Mouse (Mus musculus): ENCODE data around the gene Tmem132a.

Gene Tmem132a

DNA sequence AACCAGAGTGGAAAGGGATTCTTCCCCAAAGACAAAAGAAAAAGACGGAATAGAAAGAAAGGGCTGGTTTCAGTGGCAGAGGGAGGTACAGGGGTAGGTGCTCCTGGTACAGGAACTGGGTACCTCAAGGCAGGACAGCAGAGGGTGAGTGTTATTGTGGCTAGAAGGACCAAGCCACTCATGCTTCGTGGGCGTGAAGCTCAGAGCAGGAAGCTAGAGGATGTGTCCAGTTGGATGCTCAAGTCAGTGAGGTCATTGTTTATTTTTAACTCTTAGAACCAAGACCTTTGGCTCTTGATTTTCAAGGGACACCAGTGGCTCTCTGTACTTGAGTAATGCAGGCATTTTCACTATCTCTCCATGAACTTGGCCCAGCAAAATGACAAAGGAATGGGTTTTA is 37.7 kb downstream of the Tmem132a start:
- DNase-seq (ENCODE audit: low read depth, low spot score): peak; percentile 35

DNA sequence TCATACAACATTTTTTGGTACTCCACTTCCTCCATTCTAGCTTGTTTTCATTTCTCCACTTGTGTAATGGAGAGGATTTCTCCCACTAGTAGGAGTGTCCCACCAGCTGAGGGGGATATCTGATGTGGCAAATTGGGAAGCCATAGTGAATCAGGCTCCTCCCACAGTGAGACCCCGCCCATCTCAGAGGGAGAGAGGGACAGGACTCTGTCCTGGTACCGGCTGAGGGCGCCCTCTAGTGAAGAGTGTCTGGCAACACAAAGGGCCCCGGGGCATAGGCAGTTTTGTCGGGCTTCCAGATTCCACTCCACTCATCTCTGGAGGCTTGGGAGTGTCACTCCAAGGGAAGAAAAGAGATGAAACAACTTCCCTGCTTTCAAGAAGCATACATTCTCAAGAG is 38.3 kb downstream of the Tmem132a start:
- DNase-seq (ENCODE audit: low read depth, low spot score): peak; percentile 62

DNA sequence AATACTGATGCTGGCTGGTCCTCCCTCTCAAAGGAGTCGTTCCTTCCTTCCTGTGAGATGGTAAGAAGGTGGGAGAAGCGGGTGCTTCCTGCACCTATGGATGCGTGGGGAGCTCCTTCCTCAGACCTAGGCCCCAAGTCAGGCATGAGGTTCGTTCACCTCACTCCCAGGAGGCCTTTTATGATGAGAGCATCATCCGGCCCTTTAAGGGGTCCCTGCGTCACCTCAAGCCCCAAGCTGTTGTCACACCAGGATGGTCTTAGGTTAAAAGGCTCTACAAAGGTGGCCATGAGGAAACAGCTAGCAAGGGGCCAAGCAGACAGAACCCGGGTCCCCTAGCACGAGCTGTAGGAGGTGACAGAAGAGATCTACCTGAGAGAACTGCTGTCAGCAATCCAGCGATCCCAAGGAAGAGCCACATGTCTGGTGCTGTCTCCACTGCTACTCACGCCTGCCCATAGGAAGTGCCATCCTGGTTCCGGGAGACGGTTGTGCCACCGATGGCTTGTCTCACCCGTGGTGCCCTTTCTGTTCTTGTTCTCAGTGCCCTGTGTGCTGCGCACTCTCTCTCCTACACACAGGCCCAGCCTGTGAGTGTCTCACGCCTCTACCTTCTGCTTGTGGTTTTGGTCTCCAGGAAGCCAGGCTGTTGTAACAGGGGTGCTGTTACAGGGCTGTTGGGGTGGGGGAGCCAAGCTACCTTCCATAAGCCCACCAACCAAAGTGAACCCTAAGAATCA is 40.1 kb downstream of the Tmem132a start, which contains the start of gene Cd6:
TSS of gene Cd6 (minus strand) at position 623 of the 740 bp plus-strand sequence.
- DNase-seq (ENCODE audit: low read depth, low spot score): no peak

GRCm38 (mm10) chr19:10828321-10828720 is 41.4 kb downstream of the Tmem132a start:
- no peak for DNase-seq (ENCODE audit: low read depth, low spot score)

DNA sequence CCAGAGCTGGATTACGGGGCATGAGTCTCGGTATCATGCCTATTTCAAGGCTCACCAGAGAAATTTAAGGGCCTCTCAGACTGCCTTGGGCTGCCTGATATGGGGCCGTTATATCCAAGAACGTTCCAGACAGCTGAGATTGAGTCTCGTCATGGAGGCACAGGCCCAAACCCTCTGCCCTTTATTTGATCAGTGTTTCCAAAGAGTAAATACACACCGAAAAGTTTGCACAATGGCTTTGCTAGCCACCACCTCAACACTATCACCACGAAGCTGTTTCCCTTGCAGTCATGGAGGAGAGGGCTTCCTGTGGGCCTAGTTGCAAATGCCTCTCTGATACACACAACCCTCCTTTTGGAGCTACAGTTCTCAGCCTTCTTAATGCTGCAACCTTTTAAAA is 45.7 kb downstream of the Tmem132a start:
- DNase-seq (ENCODE audit: low read depth, low spot score): no peak

DNA sequence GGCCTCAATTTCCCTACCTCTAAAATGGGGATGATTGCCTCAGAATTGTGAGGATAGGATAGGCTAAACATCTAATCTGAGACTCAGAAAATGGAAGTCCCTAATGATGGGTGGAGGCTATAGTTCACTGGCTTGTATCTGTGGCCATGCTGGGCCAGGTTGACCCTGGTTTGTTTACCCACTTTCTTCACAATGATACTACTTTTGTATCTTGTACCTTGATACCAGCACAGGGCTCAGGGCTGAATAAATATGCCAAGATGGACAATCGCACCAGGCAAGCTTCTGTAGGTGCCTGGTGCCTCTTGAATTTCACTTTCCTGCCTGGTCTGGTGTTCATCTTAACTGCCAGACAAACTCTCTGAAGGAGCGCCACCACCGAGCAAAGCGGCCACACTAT is 47.2 kb downstream of the Tmem132a start:
- no peak for DNase-seq (ENCODE audit: low read depth, low spot score)

- no peak for DNase-seq (ENCODE audit: low read depth, low spot score)
Observed at GRCm38 (mm10) chr19:10821319-10821718, 48.4 kb downstream of the Tmem132a start.

DNA sequence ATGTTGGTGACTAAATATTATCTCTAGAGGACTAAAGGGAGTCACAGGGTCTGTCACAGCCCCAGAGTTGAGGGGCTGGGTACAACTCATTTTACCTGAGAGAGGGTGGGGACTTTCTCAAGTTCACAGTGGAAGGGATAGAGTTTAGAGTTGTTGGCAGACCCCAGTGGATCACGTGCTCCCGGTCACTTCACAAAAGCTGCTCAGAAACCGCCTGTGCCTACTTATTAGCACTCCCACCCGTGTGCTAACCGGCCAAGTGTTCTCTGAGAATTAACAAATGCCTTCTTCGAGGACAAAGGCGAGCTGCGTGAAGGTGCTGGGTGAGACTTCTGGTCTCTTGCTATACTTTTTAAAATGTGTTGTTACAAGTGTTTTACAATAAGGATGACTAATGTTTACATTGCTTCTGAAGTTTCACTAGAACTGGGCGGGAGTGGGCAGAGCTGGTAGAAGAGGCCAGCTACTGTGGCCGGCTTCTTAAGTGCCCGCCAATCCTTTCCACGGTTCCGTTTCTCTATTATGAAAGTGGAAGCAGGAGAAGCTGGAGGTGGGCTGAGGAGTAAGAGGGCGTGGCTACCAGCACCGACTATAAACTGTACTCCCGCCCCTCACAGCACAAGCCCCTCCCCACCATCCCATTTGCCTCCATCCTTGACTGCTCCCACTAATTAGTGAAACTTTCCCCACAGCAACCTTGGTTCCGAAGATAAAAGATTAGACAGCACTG is 51.4 kb downstream of the Tmem132a start:
- no peak for DNase-seq (ENCODE audit: low read depth, low spot score)

GRCm38 (mm10) chr19:10816462-10816861 is 53.3 kb downstream of the Tmem132a start:
- DNase-seq (ENCODE audit: low read depth, low spot score): no peak

- DNase-seq (ENCODE audit: low read depth, low spot score): no peak
Observed at GRCm38 (mm10) chr19:10815871-10816270, 53.9 kb downstream of the Tmem132a start.

DNA sequence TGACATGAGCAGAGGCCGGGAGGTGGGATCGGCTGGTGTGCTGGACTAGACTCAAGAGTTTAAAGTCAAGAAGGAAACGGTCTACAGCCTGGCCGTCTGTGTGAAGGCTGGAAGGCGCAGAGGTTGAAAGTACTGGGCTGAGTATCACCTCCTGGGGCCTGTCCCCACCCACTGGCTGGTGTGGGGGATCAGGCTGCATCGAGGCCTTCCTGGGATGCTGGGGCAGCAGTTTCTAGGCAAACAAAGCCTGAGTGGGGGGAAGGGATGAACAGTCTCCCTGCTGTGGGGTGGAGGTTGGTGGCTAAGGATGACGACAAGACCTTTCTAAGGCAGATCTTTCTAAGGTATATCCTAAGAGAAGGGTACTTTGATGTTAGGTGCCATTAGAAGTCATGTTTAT is 55.8 kb downstream of the Tmem132a start:
- no peak for DNase-seq (ENCODE audit: low read depth, low spot score)

DNA sequence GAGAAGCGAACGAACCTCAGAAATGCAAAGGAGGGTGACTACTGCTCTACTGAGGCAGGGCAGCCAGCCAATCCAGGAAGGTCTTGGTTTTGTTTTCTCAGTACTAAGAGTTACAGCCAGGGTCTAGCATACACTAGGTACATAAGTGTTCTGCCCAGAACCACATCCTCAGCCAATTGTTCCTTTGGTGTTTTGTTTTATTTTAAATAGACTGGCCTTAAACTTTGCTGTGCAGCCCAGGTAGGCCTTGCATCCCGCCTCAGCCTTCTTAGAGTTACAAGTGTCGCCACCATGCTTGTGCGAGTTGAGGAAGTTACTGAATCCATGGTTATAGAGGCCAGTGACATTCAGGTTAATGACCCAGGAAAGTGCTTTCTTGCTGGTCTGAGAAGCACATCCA is 56.7 kb downstream of the Tmem132a start:
- DNase-seq (ENCODE audit: low read depth, low spot score): no peak

DNA sequence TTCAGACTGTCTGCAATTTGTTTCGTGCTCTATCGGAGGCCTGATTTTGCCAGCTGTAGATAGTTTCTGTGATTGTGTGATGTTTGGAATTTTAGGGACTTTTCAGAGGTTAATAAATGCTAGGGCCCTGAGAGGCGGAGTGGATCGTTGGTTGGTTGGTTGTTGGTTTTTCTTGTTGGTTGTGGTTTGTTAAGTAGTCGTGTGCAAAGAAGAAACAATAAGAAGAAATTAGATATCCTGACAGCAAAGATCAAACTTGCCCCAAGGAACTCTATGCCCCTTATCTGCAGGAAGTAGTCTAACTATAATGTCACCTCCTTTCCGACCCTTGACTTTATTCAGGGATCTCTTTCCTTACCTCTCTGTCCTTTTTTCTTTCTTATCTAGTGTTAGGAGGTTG is 58.3 kb downstream of the Tmem132a start:
- no peak for DNase-seq (ENCODE audit: low read depth, low spot score)

GRCm38 (mm10) chr19:10810176-10810492 is 59.6 kb downstream of the Tmem132a start:
- no peak for DNase-seq (ENCODE audit: low read depth, low spot score)

GRCm38 (mm10) chr19:10809428-10810175 is 60.1 kb downstream of the Tmem132a start:
- peak; percentile 96 for DNase-seq (ENCODE audit: low read depth, low spot score)

GRCm38 (mm10) chr19:10808524-10809233 is 61.1 kb downstream of the Tmem132a start:
- peak; percentile 53 for DNase-seq (ENCODE audit: low read depth, low spot score)

Measured in brain, adult 2 months (tissue).